Mouse (Mus musculus): ENCODE data around the gene Vps72. TPM values are rescaled to one million over a fixed set of nuclear protein-coding genes. Genes with fewer than 3 reads are reported as not detected.

Gene Vps72
- total RNA-seq, 2 experiments from 2014 or later = 64.3 to 85.5 TPM

- DNase-seq (ENCODE audit: low spot score) = no peak
Observed at GRCm38 (mm10) chr3:95164256-95164550, 53.4 kb downstream of the Vps72 start.

- no peak for DNase-seq (ENCODE audit: low spot score)
Observed at GRCm38 (mm10) chr3:95164840-95165239, 54.0 kb downstream of the Vps72 start.

- DNase-seq (ENCODE audit: low spot score) = no peak
Observed at GRCm38 (mm10) chr3:95169996-95170395, 59.2 kb downstream of the Vps72 start.

GRCm38 (mm10) chr3:95171105-95171504, 60.3 kb downstream of the Vps72 start:
- DNase-seq (ENCODE audit: low spot score) = no peak

Small RNAs within 50 kb of the gene (microRNA-seq; reads per million reads assigned to microRNA genes)
- not detected for gene Mir8099-1

Other genes starting within 250 kb of the Vps72 start
- gene Psmb4, start 224.1 kb upstream of the Vps72 start, total RNA-seq (2021) = 100 to 1,000 TPM; 173 to 201 TPM
- gene Selenbp1, start 178.0 kb upstream of the Vps72 start, total RNA-seq (2021) = 10 to 100 TPM; 17.5 to 23.1 TPM
- gene Rfx5, start 156.9 kb upstream of the Vps72 start, total RNA-seq (2021) = 1 to 10 TPM; 2.9 to 6.3 TPM
- gene Pi4kb, start 136.3 kb upstream of the Vps72 start, total RNA-seq (2021) = 10 to 100 TPM; 16.8 to 19.0 TPM
- 10 to 100 TPM; 13.2 to 14.9 TPM for gene Zfp687, start 95.6 kb upstream of the Vps72 start, total RNA-seq (2021)
- 100 to 1,000 TPM; 222 to 224 TPM for gene Psmd4, start 68.4 kb upstream of the Vps72 start, total RNA-seq (2021)
- 10 to 100 TPM; 21.7 to 31.8 TPM for gene Pip5k1a, start 4.1 kb upstream of the Vps72 start, total RNA-seq (2021)
- 100 to 1,000 TPM; 663 to 722 TPM for gene Tmod4, start 13.5 kb downstream of the Vps72 start, total RNA-seq (2021)
- 10 to 100 TPM; 34.6 to 46.5 TPM for gene Scnm1, start 23.0 kb downstream of the Vps72 start, total RNA-seq (2021)
- 1 to 10 TPM; 6.3 to 6.6 TPM for gene Lysmd1, start 23.1 kb downstream of the Vps72 start, total RNA-seq (2021)
- gene Tnfaip8l2, start 31.3 kb downstream of the Vps72 start, total RNA-seq (2021) = under 1 TPM; 0.27 to 0.55 TPM
- gene Sema6c, start 49.4 kb downstream of the Vps72 start, total RNA-seq (2021) = 100 to 1,000 TPM in 1 of 2 experiments, 10 to 100 TPM in 1; 75.9 to 111 TPM
- 10 to 100 TPM in 1 of 2 experiments, 1 to 10 TPM in 1; 7.1 to 10.0 TPM for gene Gabpb2, start 106.9 kb downstream of the Vps72 start, total RNA-seq (2021)
- 10 to 100 TPM; 12.4 to 17.1 TPM for gene Cdc42se1, start 117.7 kb downstream of the Vps72 start, total RNA-seq (2021)
- 10 to 100 TPM; 69.8 to 83.1 TPM for gene Mllt11, start 121.1 kb downstream of the Vps72 start, total RNA-seq (2021)
- gene Gm128, start 130.6 kb downstream of the Vps72 start, total RNA-seq (2021) = not detected
- not detected for gene Bnipl, start 140.2 kb downstream of the Vps72 start, total RNA-seq (2021)
- 10 to 100 TPM; 29.7 to 30.6 TPM for gene Mindy1, start 170.3 kb downstream of the Vps72 start, total RNA-seq (2021)
- 10 to 100 TPM; 51.3 to 56.0 TPM for gene Prune1, start 171.1 kb downstream of the Vps72 start, total RNA-seq (2021)
- under 1 TPM in 1 of 2 experiments, not detected in 1; 0.17 TPM for gene Anxa9, start 196.2 kb downstream of the Vps72 start, total RNA-seq (2021)
- 10 to 100 TPM; 14.7 to 22.1 TPM for gene Cers2, start 203.8 kb downstream of the Vps72 start, total RNA-seq (2021)
- 10 to 100 TPM in 1 of 2 experiments, 1 to 10 TPM in 1; 8.9 to 10.8 TPM for gene Setdb1, start 246.2 kb downstream of the Vps72 start, total RNA-seq (2021)